In genomic region chr13:114078851-114079250, GRCm38 (mm10) we compare ENCODE assay signal across 27 mouse cellular contexts.
"Had no signal": no experiment of that assay in that cellular context is flagged by ENCODE, and none has a peak within 500 bp of the region (broad histone marks: within the 10 kb centered on the region; RNA-seq: fewer than 3 reads in every experiment).

No protein-coding gene starts in this region.

- H3K9me3 ChIP-seq: embryonic facial prominence, embryonic 10.5 days; embryonic facial prominence, embryonic 12.5 days; embryonic facial prominence, embryonic 13.5 days; embryonic facial prominence, embryonic 15.5 days; forebrain, embryonic 10.5 days; forebrain, embryonic 12.5 days; forebrain, embryonic 13.5 days; forebrain, embryonic 15.5 days had no signal

- H3K9ac ChIP-seq: embryonic facial prominence, embryonic 12.5 days; embryonic facial prominence, embryonic 13.5 days; embryonic facial prominence, embryonic 15.5 days; forebrain, embryonic 12.5 days; forebrain, embryonic 13.5 days; forebrain, embryonic 15.5 days; forebrain, postnatal 0 days had no signal

- H3K4me3 ChIP-seq: embryonic facial prominence, embryonic 10.5 days; embryonic facial prominence, embryonic 12.5 days; embryonic facial prominence, embryonic 13.5 days; embryonic facial prominence, embryonic 15.5 days; erythroblast, embryonic 14.5 days; forebrain, embryonic 10.5 days; forebrain, embryonic 12.5 days; forebrain, embryonic 13.5 days; forebrain, embryonic 15.5 days; gastrocnemius, adult 2 months had no signal

- H3K27ac ChIP-seq: embryonic facial prominence, embryonic 10.5 days; embryonic facial prominence, embryonic 12.5 days; embryonic facial prominence, embryonic 13.5 days; embryonic facial prominence, embryonic 15.5 days; forebrain, embryonic 10.5 days; forebrain, embryonic 12.5 days; forebrain, embryonic 13.5 days; forebrain, embryonic 15.5 days; gastrocnemius, adult 2 months had no signal

- H3K4me2 ChIP-seq: embryonic facial prominence, embryonic 12.5 days; embryonic facial prominence, embryonic 13.5 days; embryonic facial prominence, embryonic 15.5 days; forebrain, embryonic 12.5 days; forebrain, embryonic 13.5 days; forebrain, embryonic 15.5 days had no signal

- H3K27me3 ChIP-seq: embryonic facial prominence, embryonic 12.5 days; embryonic facial prominence, embryonic 13.5 days; embryonic facial prominence, embryonic 15.5 days; forebrain, embryonic 13.5 days; forebrain, embryonic 15.5 days had no signal

- H3K36me3 ChIP-seq: embryonic facial prominence, embryonic 10.5 days; embryonic facial prominence, embryonic 12.5 days; embryonic facial prominence, embryonic 13.5 days; embryonic facial prominence, embryonic 15.5 days; forebrain, embryonic 10.5 days; forebrain, embryonic 12.5 days; forebrain, embryonic 15.5 days had no signal

- DNase-seq: cerebellum, adult 18-20 months; cerebellum, adult 2 months; cerebellum, adult 8-10 months; cerebellum, adult 9-10 months; cerebellum, adult 9-11 months; cerebellum, postnatal 10 days; cerebellum, postnatal 14 days; cerebellum, postnatal 36 days; embryo, embryonic 11 days; forebrain, postnatal 0 days; gastrocnemius, adult 2 months; gastrocnemius, postnatal 10 days; gastrocnemius, postnatal 14 days; gastrocnemius, postnatal 25 days; gastrocnemius, postnatal 36 days; heart, adult 18-20 months had no signal

- ATAC-seq: forebrain, embryonic 13.5 days; forebrain, embryonic 14.5 days; forebrain, embryonic 16.5 days; forebrain, postnatal 0 days had no signal
